Mouse (Mus musculus) cerebellum, adult 11 months (tissue): ENCODE results near the gene Zhx3.

Experiments used
- DNase-seq: peaks from one replicate; pipeline ENCODE4 v3.0.0; 2022

The Zhx3 gene

DNA sequence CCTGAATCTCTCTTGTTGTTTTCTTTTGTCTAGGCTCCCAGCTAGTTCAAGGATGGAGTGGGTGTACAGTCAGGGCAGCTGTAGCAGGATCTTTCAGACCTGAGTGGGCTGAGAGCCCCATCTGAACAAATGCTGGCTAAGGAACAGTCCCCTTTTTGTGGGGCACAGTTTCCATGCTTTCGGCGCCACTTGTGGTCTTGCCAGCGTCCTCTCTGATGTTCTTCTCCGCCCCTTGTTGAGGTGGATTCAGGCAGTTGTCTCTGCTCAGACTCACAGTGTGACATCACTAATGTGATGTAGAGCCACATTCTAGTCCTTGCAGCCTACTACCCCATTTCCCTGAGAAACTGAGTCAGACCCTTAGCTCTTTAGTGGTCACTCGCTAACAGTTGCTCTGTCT lies 126.2 kb downstream of the Zhx3 start:
- no peak for DNase-seq

DNA sequence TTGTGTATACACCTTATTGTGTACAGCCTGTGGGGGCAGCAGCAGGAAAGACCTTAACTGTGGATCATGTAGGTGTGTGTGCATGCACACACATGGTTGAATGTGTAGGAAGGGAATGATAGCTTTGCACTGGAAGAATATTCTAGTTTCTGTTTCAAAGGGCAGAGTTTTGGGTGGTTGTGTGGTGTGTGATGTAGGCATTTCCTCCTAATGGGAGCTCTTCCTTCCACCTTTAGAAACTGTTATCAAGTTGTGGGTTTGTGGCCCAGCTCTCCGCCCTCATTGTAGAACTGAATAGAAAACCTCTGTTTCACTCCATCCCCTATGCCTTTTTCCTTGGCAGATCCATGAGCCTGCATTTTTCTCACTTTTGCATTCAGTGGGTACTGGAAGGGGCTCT lies 127.3 kb downstream of the Zhx3 start:
- DNase-seq, result no peak

DNA sequence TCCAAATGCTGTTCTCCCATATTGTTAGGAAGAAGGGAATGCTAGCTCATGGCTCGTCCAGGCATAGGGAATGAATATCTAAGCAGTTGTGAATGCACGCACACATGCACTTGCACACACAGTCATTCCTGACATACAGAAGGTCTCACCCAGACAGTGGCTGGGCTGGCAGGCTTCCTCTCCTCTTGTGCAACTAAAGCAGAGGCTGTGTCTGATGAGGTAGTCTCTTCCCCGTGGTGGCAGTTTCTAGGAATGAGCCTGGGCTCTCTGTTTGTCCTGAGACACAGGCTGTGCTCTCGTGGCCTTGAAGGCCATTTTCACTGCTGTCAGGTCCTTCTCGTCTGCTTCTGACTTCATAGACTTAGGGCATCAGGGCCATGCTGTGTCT lies 128.0 kb downstream of the Zhx3 start:
- DNase-seq, result no peak

DNA sequence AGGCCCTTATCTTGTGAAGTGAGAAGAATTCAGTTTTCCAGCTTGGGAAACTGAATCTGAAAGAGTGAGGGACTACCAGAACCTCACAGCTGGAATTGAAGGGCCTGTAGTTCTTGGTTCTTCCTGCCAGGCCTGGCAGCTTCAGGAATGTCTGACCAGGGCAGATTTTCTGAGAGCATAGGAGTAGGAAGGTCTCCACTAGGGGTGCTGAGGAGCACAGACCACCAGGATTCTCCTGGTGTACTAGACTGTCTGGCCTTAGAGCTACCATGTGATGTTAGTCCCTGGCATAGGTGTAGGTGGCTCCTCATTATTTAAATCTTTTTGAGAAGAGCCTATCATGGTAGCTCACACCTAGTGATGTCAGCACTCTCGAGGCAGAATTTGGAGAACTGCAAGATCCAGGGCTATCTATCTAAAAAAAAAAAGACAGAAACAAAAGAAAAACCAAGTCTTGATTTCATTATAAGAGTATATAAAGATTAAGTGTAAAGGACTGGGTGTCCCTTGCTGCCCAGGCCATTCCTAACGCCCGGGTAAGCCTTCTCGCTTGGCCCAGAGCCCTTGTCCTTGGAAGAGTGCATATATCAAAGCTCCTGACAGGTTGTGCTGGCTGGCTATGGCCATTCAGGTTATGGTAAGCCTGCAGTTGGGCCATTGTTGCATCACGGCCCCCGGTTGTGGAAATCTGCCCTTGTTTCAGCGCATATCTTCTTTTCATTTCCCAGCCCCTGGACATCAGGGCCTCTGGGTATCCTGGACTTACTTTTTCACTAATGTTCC lies 128.6 kb downstream of the Zhx3 start:
- DNase-seq, result peak; percentile 51

DNA sequence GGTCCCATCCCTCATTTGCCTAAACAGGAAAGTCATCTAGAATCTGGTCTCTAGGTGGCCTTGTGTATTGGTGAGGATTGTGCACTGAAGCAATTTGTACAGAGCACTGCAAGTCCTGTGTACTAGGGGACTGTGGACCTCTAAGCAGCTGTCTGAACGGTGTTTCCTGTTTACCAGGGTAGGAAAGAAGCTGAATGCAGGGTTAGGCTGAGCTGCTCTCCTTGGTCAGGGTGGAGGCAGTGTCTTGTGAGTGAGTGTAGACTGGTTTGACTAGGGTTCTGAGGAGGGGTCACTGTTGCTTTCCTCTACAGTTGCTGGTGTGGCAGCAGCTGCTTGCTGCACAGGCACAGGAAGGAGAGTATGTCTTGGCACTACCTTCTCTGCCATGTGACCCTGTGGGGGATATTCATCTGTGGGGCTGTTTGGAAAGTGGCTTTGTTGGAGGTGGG lies 130.6 kb downstream of the Zhx3 start:
- no peak for DNase-seq

DNA sequence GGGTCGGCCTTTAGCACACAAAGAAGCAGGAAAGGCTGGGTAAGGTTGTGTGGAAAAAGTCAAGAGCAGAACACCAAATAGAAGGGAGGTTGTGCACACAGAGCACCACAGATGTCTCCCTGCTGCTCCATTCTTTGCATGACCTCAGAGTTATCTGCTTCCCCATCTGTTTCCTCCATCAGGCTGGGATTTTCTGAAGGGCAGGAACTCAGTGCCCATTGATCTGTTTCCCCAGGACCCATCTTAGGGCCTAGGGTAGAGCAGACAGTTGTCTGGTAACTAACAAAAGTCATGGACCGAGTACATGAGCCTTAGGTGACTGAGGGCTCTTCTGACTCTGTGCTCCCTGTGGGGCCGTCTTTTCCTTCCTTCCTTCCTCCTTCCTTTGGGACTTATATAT lies 131.2 kb downstream of the Zhx3 start:
- no peak for DNase-seq

DNA sequence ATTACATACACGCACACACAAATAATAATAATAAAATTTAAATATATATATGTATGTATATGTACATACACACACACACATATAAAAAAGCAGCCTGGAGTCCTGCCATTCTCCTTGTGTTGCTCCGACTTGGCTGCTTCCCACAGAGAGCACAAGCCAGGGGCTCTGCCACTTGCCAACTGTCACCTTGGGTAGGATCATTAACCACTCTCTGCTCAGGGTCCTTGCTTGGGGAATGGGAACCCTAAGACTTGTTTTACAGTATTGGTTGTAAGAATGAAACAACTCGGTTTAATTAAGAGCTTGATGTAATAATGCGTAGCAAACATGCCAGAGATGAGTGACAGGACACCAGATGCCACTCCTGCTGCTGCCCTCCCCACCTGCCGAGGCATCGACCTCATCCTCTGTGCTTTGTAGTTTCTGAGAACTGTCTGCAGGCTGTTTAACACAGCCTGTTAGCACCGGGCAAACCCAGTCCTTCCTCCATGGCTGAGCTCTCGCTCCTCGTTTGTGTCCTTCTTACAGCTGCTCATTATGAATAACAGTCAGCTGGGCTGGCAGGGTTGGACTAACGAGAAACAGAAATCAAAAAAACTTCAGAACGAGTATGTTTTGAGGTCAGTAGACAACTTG lies 132.2 kb downstream of the Zhx3 start:
- DNase-seq, result peak; percentile 28

DNA sequence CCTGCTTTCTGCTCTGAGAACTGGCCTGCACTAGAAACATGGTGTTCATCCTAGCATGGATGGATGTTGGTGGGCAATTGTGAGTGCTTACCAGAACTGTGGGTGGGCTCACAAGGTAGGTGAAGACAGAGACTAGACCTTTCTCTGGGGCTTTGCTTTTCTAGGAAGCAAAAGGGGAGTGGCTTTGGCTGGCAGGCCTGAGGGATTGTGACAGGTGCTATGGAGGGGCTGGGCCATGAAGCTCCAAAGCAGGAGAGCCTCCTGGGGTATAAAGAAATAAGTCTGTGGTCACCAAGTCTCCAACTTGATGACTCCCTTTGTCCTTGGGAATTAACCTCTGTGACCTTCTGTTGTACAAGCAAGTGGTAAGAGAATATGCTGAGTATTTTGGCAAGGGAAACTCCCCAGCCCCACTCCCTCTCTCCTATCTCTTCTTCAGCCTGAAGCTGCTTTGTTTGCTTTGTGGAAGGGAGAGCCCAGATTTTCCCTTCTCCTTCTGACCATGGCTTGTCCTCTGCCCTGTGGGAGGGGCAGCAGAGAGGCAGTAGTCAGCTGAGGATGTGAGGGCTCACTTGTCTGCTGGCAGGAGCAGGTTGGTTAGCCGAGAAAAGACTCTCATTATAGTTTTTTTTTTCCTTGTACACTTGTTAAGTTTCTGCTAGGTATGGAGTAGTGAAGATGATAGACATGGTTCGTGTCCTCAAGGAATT lies 133.0 kb downstream of the Zhx3 start:
- DNase-seq, result no peak

DNA sequence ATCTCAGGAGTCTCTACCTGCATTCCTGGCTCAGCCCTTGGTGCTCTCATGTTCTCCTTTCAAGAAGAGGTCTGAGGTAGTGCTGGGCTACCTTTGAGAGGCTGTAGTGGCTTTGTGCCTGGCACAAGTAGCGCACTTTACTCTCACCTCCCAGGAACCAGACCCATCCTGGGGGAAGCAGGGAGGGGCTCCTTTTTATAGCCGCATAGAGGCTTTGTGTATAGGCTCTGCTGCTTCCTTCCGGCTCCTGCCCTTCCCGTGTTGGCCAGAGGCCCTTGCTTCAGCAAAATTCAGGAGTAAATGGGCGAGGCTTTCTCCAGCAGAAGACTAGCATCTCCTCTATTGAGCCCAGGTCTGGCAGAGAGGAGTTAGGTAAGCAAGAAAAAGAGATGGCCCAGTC lies 134.4 kb downstream of the Zhx3 start:
- no peak for DNase-seq

DNA sequence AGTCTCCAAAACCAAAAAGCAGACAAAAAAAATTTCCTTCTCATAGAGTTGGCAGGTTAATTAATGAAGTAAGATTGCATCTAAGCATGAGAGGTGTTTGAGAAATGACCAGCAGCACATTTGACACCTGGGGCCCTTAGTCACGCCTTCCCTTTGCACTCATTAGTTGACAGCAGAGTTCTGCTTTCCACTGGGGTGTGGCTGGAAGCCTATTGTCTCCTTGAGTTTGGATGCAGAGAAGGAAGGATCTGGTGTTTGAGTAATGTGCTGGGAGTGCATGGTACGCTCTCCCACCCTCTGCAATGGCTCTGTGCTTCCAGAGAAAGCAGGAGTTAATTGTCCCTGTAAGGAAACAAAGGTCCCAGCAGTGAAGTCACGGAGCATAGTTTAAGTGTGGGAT lies 136.3 kb downstream of the Zhx3 start:
- DNase-seq, result no peak

DNA sequence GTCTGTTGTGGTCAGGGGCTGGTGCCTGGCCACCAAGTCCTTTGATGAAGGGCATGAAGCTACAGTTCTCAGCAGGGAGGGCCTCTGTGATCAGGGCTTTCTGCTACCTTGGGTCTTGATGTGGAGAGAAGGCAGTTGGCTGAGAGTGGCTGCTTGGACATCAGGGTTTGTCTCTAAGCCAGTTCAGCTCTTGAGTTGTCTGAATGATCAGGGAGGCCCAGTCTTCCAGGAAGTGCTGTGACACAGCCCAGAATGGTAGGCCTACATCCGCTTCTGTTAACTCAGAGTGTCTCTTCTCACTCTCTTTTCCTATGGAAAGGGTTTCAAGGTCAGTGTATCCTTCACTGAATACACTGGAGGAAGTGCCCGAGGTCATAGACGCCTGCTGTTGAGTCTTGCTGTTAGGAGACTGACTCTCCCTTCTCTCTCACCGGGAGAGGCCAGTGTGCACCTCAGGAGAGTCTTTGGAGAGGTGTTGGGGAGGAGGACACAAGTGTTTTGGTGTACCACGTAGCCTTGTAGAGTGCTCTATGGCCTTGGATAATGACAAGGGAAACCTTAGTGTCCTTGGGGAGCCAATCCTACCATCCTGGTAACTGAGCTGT lies 137.0 kb downstream of the Zhx3 start:
- DNase-seq, result no peak

DNA sequence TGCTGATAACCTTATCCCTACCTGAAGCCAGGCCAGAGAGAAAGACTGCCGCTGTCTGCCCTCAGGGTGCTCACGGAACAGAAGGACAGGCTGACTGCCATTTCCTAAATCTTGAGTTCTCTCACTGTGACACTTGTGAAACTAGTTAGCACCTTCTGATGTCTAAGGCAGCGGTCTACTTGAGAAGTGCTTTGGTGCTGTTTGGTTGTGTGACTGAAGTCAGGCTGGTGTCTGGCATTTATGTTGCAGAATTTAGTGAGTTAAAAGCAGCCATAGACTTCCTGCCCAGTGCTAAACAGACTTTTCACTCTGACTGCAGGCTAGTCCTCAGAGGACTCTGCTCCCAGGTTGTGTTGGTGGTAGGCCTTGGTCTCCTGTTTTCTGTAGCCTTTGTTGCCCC lies 138.5 kb downstream of the Zhx3 start:
- DNase-seq, result no peak

DNA sequence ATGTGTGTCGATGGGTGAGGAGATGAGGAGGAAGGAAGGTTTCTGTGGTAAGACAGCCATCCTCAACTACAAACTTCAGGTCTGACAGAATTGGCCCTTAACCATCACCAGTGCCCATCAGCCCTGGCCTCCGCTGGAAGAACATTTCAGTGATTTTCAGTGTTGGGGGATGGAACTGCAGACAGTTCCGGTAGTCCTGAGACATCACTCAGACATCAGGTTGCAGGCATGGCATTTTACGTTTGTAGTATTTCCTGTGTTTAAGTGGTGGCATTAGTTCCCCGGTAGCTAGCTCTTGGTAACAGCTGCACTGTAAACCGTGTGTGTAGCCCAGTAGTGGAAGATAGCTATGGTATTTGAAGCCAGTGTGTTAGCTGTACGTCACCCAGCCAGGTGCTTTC lies 139.7 kb downstream of the Zhx3 start:
- no peak for DNase-seq

DNA sequence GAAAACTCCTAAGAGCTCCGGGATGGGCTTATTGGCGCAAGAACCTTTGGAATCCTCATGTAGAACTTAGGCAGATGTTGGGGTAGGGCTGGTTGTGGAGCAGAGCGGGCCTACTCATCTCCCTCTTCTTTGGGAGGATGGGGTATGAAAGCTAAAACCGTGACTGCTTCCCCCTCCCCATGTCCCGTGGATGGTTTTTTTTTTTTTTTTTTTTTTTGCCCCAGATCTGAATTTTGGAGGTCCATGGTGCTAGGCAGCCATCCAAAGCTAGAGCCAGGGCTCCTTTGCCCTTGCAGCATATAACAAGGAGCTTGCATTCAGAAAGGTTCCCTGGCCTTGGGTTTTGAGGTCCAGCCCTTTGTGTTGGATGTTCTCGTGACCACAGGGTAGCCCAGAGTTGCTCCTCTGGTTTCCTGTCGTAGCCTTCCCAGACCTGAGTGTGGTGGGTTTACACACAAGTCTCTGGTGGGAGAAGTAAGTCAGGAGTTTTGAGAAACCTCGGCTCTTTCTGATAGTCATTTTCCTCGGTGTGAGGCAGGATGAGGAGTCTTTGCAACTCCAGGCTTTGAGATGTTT lies 140.3 kb downstream of the Zhx3 start:
- no peak for DNase-seq

DNA sequence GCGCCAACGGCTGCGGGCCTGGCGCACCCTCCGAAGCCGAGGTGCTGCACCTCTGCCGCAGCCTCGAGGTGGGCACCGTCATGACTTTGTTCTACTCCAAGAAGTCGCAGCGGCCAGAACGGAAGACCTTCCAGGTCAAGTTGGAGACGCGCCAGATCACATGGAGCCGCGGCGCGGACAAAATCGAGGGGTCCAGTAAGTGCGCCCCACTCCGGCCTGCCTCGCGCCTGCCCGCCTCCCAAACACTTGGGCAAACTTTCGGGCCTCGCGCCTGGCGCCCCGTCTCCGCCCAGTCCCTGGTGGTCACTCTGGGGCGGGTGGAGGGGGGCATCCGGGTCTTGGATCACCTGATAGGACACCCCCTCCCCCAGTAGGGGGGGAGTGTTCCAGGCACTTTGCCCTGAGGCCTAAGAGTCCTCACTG lies 140.9 kb downstream of the Zhx3 start:
- DNase-seq, result peak; percentile 70

DNA sequence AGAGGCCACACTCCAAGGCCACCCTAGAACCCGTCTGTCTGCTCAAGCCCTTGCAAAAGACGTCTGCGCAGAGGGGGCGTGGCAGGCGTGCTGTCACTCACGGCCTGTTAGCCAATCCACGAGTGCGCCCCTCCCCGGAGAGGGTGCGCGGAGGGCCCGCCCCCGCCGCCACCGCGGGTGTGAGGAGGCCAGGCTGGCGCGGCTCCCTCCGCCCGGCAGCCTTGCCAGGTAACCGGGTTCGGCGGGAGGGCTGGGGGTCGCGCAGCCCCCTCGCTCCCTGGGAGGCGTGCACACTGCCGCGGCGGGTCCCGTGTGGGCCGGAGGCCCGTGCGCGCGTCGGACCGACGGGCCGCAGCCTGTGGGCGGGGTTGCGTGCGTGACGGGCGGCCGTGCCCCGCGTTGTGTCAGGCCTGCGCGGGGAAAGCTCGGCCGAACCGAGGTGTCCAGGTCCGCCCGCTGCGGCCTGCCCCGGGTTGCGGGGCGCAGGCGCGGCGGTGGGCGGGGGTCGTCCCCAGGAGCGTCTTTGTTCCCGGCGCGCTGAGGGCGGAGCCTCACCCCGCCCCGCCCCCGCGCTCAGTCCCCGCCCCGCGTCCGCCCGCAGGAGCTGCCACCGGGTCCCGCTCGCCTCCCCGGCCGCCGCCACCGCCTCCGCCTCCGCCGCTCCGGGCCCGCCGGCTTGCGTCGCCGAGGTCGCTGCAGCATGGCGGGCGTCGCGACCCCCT lies 141.5 kb downstream of the Zhx3 start, which contains the start of gene Plcg1:
Plcg1 (plus strand) TSS at position 184 of the 722 bp plus-strand sequence.
- DNase-seq, result peak; percentile 93

DNA sequence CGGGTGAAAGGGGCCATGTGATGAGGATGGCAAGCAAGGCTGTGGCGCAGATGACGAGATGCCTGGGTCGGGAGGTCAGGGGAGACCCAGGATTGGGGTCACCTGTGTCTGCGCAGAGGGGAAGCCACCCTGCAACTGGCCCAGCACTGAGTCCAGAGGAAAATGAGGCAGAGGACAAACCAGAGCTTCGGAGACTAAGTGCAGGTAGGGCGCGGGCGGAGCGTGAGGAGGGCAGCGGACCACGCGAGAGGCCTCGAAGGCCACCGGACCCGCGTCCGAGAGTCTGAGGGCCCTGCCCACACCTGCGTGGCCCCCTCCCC lies 142.0 kb downstream of the Zhx3 start:
- DNase-seq, result no peak

DNA sequence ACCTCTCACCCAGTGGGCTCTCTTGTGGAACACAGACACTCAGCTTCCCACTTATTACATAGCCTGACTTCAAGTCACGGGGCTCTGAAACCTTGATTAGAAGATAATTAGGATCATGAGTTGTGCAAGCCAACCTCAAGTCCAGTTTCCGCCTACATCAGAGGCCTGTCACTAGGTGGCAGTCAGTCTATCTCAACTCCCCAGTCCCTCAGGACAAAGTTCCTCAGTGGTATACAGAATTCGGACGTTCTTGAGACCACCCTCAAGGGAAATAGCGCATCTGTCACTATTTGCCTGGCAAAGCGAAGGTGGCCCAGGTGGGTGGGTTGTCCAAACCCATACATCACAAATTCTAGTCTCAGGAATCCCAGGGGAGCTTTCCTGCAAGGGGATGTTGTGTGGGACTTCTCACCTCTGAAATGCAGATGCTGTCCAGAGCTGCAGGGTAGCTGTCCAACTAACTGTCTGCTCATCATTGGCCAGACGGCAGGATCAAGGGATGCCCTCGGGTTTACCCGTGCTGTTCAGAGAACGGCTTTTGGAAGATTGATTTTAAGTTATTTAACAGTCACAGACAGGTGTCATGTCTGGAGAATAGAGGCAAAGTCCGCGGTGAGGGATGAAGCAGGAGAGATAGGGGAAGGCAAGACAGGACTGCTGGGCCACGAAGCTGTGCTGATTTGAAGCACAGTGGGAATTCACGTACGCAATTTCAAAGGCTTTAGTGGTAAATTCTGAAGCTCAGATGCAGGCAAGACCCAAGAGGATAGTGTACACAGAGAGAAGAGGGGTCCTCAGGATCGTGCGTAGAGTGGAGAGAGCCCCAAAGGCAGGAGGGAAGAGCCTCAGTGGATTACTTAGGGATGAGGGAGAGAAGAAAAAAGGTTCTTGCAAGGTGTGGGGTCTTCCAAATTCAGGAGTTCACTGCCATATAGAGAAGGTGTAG lies 142.7 kb downstream of the Zhx3 start:
- DNase-seq, result no peak

DNA sequence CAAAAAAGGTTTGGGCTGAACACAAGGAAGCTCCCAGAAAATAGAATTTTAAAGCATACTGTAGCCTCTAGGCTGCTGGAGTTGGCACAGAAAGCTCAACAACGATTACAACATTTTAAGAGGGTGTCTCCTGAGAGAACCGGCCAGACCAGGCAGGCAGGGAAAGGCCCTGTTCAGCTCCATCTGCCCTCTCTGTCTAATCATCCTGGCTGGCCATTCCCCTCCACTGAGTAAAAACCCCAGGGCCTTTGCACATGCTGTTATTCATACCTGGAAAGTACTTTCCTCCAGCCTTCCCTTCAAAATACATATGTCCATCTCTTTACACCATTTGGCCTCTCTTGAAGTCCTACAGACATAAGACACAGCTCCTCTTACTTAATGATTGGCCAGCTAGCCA lies 143.4 kb downstream of the Zhx3 start:
- DNase-seq, result no peak

DNA sequence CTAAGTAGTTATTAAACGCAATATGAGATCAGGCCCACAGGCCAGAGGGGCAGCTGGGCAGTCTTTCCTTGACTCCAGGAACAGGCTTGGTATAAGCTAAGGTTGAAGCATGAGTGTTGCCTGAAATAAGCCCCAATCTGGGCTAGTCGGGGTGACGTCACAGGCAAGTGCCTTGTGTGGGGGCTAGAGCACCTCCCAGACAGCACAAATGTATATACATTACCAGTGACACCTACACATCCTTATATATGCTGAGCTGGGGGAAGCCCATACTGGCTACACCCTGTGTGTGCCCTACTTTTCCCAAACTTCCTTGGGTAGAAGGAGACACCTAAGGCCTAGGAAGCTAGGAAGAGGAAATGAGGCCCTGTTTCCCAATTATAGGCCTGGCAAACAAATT lies 143.8 kb downstream of the Zhx3 start:
- DNase-seq, result no peak
